Mouse (Mus musculus) olfactory bulb, adult 2 months (tissue): Measurements from ENCODE around the gene Serpina3g.

ENCODE experiments used
- CTCF ChIP-seq: fragments of 200-500 bp; IDR thresholded peaks from 2 replicates; pipeline ENCODE4 v1.5.1; 2012; ENCODE audit warnings: low read depth, mild to moderate bottlenecking, low read length, moderate library complexity; ENCODE audit not compliant: insufficient read depth
- POLR2A ChIP-seq: fragments of 200-500 bp; IDR thresholded peaks from 2 replicates; pipeline ENCODE4 v1.6.1; 2012; ENCODE audit warnings: mild to moderate bottlenecking, low read depth, low read length, moderate library complexity; ENCODE audit not compliant: insufficient read depth

- no peak for TF ChIP-seq CTCF
- TF ChIP-seq POLR2A: no peak
Observed at GRCm38 (mm10) chr12:104189246-104189645, 46.8 kb upstream of the Serpina3g start.
